Mouse (Mus musculus) bone marrow macrophage, adult 2 months (primary cell): ENCODE data around the gene Ssbp3.

Source experiments
- CTCF ChIP-seq: IDR thresholded peaks from 2 replicates; pipeline ENCODE4 v1.5.1; 2012; ENCODE audit warnings: low read depth, mild to moderate bottlenecking, low read length, moderate library complexity
- POLR2A ChIP-seq: IDR thresholded peaks from 2 replicates; pipeline ENCODE4 v1.6.1; 2012; ENCODE audit warnings: mild to moderate bottlenecking, low read depth, low read length, borderline replicate concordance

GRCm38 (mm10) chr4:106862767-106863370 is 47.6 kb upstream of the Ssbp3 start:
- TF ChIP-seq CTCF (no peak), POLR2A (no peak)
